Mouse (Mus musculus) layer of hippocampus, adult 11-12 months (tissue): Measurements from ENCODE around the gene Lsm14a.
"Not testable (repeated sequence)": the region's sequence is repeated elsewhere in the genome, so short reads cannot be mapped to it uniquely, and the experiment has no call there.

Experiments used
- DNase-seq: peaks from one replicate; pipeline ENCODE4 v3.0.0; 2022; ENCODE audit warnings: low spot score

Lsm14a gene

GRCm38 (mm10) chr7:34373906-34374305 lies 19.2 kb downstream of the Lsm14a start:
- DNase-seq, result no peak

GRCm38 (mm10) chr7:34355629-34356028 lies 37.5 kb downstream of the Lsm14a start:
- DNase-seq, result peak; percentile 35

- no peak for DNase-seq
Measured at GRCm38 (mm10) chr7:34351997-34352396, 41.1 kb downstream of the Lsm14a start.

GRCm38 (mm10) chr7:34350166-34350565 lies 42.9 kb downstream of the Lsm14a start:
- DNase-seq, result no peak

- DNase-seq, result no peak
Measured at GRCm38 (mm10) chr7:34348011-34348410, 45.1 kb downstream of the Lsm14a start.

GRCm38 (mm10) chr7:34347041-34347440 lies 46.1 kb downstream of the Lsm14a start:
- DNase-seq, result no peak

GRCm38 (mm10) chr7:34346505-34346904 lies 46.6 kb downstream of the Lsm14a start:
- DNase-seq, result no peak

GRCm38 (mm10) chr7:34342040-34342793 lies 50.9 kb downstream of the Lsm14a start:
- peak; percentile 44 for DNase-seq

GRCm38 (mm10) chr7:34340841-34341240 lies 52.3 kb downstream of the Lsm14a start:
- no peak for DNase-seq

GRCm38 (mm10) chr7:34339164-34339489 lies 54.0 kb downstream of the Lsm14a start:
- no peak for DNase-seq

- no peak for DNase-seq
Measured at GRCm38 (mm10) chr7:34338445-34339163, 54.5 kb downstream of the Lsm14a start.

GRCm38 (mm10) chr7:34337268-34337667 lies 55.8 kb downstream of the Lsm14a start:
- DNase-seq, result no peak

GRCm38 (mm10) chr7:34336545-34336944 lies 56.6 kb downstream of the Lsm14a start:
- DNase-seq, result not testable (repeated sequence)

GRCm38 (mm10) chr7:34327493-34327892 lies 65.6 kb downstream of the Lsm14a start:
- DNase-seq, result no peak

- no peak for DNase-seq
Measured at GRCm38 (mm10) chr7:34324857-34325256, 68.3 kb downstream of the Lsm14a start.

GRCm38 (mm10) chr7:34324005-34324404 lies 69.1 kb downstream of the Lsm14a start:
- DNase-seq, result no peak

- DNase-seq, result no peak
Measured at GRCm38 (mm10) chr7:34323351-34323750, 69.8 kb downstream of the Lsm14a start.

GRCm38 (mm10) chr7:34321958-34322357 lies 71.2 kb downstream of the Lsm14a start:
- DNase-seq, result no peak

- DNase-seq, result no peak
Measured at GRCm38 (mm10) chr7:34321119-34321518, 72.0 kb downstream of the Lsm14a start.

- peak; percentile 70 for DNase-seq
Measured at GRCm38 (mm10) chr7:34319957-34320356, 73.2 kb downstream of the Lsm14a start.

- DNase-seq, result no peak
Measured at GRCm38 (mm10) chr7:34319123-34319522, 74.0 kb downstream of the Lsm14a start.

- DNase-seq, result peak; percentile 53
Measured at GRCm38 (mm10) chr7:34317901-34318476, 75.1 kb downstream of the Lsm14a start.

- peak; percentile 86 for DNase-seq
Measured at GRCm38 (mm10) chr7:34313443-34313875, 79.7 kb downstream of the Lsm14a start, which contains the start of gene 4931406P16Rik. TSS of gene 4931406P16Rik (minus strand) at chr7:34313551.
